Mouse (Mus musculus): ENCODE results near the gene Nrtn.

The Nrtn gene

GRCm38 (mm10) chr17:56757416-56758123 lies at the start of gene Nrtn:
TSS of gene Nrtn (minus strand) at chr17:56757530.
- DNase-seq: peak; percentile 32

- no peak for DNase-seq
Measured at GRCm38 (mm10) chr17:56805784-56806183, 48.5 kb upstream of the Nrtn start.

GRCm38 (mm10) chr17:56804952-56805351 lies 47.6 kb upstream of the Nrtn start:
- no peak for DNase-seq

- no peak for DNase-seq
Measured at GRCm38 (mm10) chr17:56802065-56802464, 44.7 kb upstream of the Nrtn start.

- no peak for DNase-seq
Measured at GRCm38 (mm10) chr17:56799276-56799675, 41.9 kb upstream of the Nrtn start.

- DNase-seq: no peak
Measured at GRCm38 (mm10) chr17:56793614-56794319, 36.4 kb upstream of the Nrtn start.

GRCm38 (mm10) chr17:56792588-56792987 lies 35.3 kb upstream of the Nrtn start:
- no peak for DNase-seq

- DNase-seq: no peak
Measured at GRCm38 (mm10) chr17:56789286-56789685, 32.0 kb upstream of the Nrtn start.

GRCm38 (mm10) chr17:56788886-56789285 lies 31.6 kb upstream of the Nrtn start:
- DNase-seq: no peak

- DNase-seq: no peak
Measured at GRCm38 (mm10) chr17:56780291-56780978, 23.1 kb upstream of the Nrtn start.

- no peak for DNase-seq
Measured at GRCm38 (mm10) chr17:56778779-56779362, 21.5 kb upstream of the Nrtn start.

GRCm38 (mm10) chr17:56777568-56777967 lies 20.2 kb upstream of the Nrtn start:
- no peak for DNase-seq

GRCm38 (mm10) chr17:56769950-56770349 lies 12.6 kb upstream of the Nrtn start, which contains the start of gene Prr22:
TSS of gene Prr22 (plus strand) at chr17:56770250.
- DNase-seq: no peak

- no peak for DNase-seq
Measured at GRCm38 (mm10) chr17:56768941-56769340, 11.6 kb upstream of the Nrtn start.

GRCm38 (mm10) chr17:56767531-56768135 lies 10.3 kb upstream of the Nrtn start:
- DNase-seq: peak; percentile 41

GRCm38 (mm10) chr17:56766631-56767405 lies 9.5 kb upstream of the Nrtn start:
- peak; percentile 48 for DNase-seq

GRCm38 (mm10) chr17:56765431-56765830 lies 8.1 kb upstream of the Nrtn start:
- no peak for DNase-seq

GRCm38 (mm10) chr17:56764474-56765354 lies 7.4 kb upstream of the Nrtn start, which contains the start of gene Dus3l:
TSS of gene Dus3l (plus strand) at chr17:56764757.
- DNase-seq: peak; percentile 92

GRCm38 (mm10) chr17:56763741-56764250 lies 6.5 kb upstream of the Nrtn start:
- peak; percentile 41 for DNase-seq
